Mouse (Mus musculus): ENCODE results near the gene Mdm2. TPM values are rescaled to one million over a fixed set of nuclear protein-coding genes. Genes with fewer than 3 reads are reported as not detected.

Gene Mdm2
- polyA plus RNA-seq, 1 experiment from 2014 or later, result 39.7 TPM

DNA sequence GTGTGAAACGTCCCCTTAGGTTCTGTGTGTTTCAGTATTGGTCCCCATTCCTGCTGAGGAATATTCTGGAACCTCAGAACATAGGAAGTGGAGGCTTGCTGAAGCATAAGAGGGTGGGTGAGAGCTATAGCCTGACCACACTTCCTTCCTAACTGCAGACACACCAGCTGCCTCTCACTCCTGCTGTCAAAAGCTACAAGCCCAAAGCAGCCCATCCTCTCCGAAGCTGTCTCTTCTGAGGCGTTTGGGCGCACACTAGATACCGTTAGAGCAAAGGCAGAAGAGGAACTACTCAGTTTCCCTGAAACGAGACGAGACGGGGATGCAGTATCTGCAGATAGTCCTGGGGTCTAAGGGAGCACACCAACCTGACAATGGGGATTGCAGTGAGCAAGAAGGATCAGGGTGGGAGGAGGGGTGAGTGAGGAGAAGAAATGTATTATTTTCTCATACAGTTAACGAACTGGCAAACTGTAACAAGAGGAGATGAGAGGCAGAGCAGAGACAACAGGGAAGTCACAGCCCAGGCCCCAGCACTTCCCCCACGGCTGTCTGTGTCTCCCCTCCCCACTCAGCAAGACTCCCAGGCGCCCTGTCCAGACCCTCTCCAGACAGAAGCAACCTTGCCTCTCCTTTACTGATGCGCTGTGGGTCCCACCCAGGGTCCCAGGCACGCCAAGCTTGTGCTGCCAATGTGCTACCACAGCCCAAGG is 44.7 kb upstream of the Mdm2 start:
- Histone ChIP-seq H3K36me3 (ENCODE audit: control insufficient read depth, insufficient read depth, low read length) (peaks cover 80% of the 10 kb centered on the region), H3K4me2 (ENCODE audit: low read length) (no peak overlapping the region), H3K27me3 (replicated peaks; ENCODE audit: control insufficient read depth, insufficient read depth, low read length) (no peaks in the 10 kb centered on the region), H3K9me3 (ENCODE audit: control insufficient read depth, low read length) (no peaks in the 10 kb centered on the region), H3K9ac (ENCODE audit: low read length) (no peak overlapping the region), H3K4me3 (ENCODE audit: low read depth, low read length) (no peak overlapping the region), H3K27ac (ENCODE audit: low read depth) (no peak overlapping the region), H3K4me1 (replicated peaks; ENCODE audit: control insufficient read depth, insufficient read depth, low read length) (no peaks in the 10 kb centered on the region)
- WGBS, result 89% methylated on average over 13 of the region's 13 CpGs
- no peak for DNase-seq (ENCODE audit: low spot score)
- no peak for ATAC-seq (replicated peaks; ENCODE audit: low FRiP score, low TSS enrichment, low read depth)

DNA sequence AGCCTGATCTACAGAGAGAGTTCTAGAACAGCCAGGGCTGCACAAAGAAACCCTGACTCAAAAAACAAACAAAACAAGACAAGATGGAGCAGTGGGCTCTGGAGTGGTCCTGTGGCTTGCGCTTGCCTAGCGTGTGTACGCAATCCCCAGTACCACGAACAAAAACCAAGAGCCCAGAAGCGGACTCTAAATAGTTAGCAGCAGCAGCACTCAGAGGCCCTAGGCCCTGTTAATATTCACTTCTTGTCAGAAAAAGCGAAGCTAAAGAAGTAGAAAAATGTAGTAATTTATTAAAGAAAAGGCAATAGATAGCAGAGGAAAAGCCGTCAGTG is 44.0 kb upstream of the Mdm2 start:
- Histone ChIP-seq H3K9ac (ENCODE audit: low read length) (no peak overlapping the region), H3K4me2 (ENCODE audit: low read length) (no peak overlapping the region), H3K4me1 (replicated peaks; ENCODE audit: control insufficient read depth, insufficient read depth, low read length) (no peaks in the 10 kb centered on the region), H3K27ac (ENCODE audit: low read depth) (no peak overlapping the region), H3K9me3 (ENCODE audit: control insufficient read depth, low read length) (no peaks in the 10 kb centered on the region), H3K36me3 (ENCODE audit: control insufficient read depth, insufficient read depth, low read length) (peaks cover 80% of the 10 kb centered on the region), H3K4me3 (ENCODE audit: low read depth, low read length) (no peak overlapping the region), H3K27me3 (replicated peaks; ENCODE audit: control insufficient read depth, insufficient read depth, low read length) (no peaks in the 10 kb centered on the region)
- no peak for DNase-seq (ENCODE audit: low spot score)
- WGBS, result 93% methylated on average over 7 of the region's 7 CpGs
- no peak for ATAC-seq (replicated peaks; ENCODE audit: low FRiP score, low TSS enrichment, low read depth)

GRCm38 (mm10) chr10:117753711-117754608 is 43.4 kb upstream of the Mdm2 start:
- Histone ChIP-seq H3K4me3 (ENCODE audit: low read depth, low read length) (no peak overlapping the region), H3K27ac (ENCODE audit: low read depth) (no peak overlapping the region), H3K4me2 (ENCODE audit: low read length) (no peak overlapping the region), H3K27me3 (replicated peaks; ENCODE audit: control insufficient read depth, insufficient read depth, low read length) (no peaks in the 10 kb centered on the region), H3K36me3 (ENCODE audit: control insufficient read depth, insufficient read depth, low read length) (peaks cover 79% of the 10 kb centered on the region), H3K9me3 (ENCODE audit: control insufficient read depth, low read length) (no peaks in the 10 kb centered on the region), H3K4me1 (replicated peaks; ENCODE audit: control insufficient read depth, insufficient read depth, low read length) (no peaks in the 10 kb centered on the region), H3K9ac (ENCODE audit: low read length) (no peak overlapping the region)
- no peak for DNase-seq (ENCODE audit: low spot score)
- 89% methylated on average over 8 of the region's 8 CpGs for WGBS
- no peak for ATAC-seq (replicated peaks; ENCODE audit: low FRiP score, low TSS enrichment, low read depth)

- Histone ChIP-seq H3K9ac (ENCODE audit: low read length) (no peak overlapping the region), H3K36me3 (ENCODE audit: control insufficient read depth, insufficient read depth, low read length) (peaks cover 75% of the 10 kb centered on the region), H3K9me3 (ENCODE audit: control insufficient read depth, low read length) (no peaks in the 10 kb centered on the region), H3K27me3 (replicated peaks; ENCODE audit: control insufficient read depth, insufficient read depth, low read length) (no peaks in the 10 kb centered on the region), H3K4me3 (ENCODE audit: low read depth, low read length) (no peak overlapping the region), H3K27ac (ENCODE audit: low read depth) (no peak overlapping the region), H3K4me2 (ENCODE audit: low read length) (no peak overlapping the region), H3K4me1 (replicated peaks; ENCODE audit: control insufficient read depth, insufficient read depth, low read length) (no peaks in the 10 kb centered on the region)
- DNase-seq (ENCODE audit: low spot score), result no peak
- WGBS, result 96% methylated on average over 5 of the region's 5 CpGs
- no peak for ATAC-seq (replicated peaks; ENCODE audit: low FRiP score, low TSS enrichment, low read depth)
Observed at GRCm38 (mm10) chr10:117752851-117753647, 42.5 kb upstream of the Mdm2 start.

GRCm38 (mm10) chr10:117752304-117752821 is 41.8 kb upstream of the Mdm2 start:
- WGBS, result 96% methylated on average over 7 of the region's 7 CpGs
- Histone ChIP-seq H3K27ac (ENCODE audit: low read depth) (no peak overlapping the region), H3K9me3 (ENCODE audit: control insufficient read depth, low read length) (0 out of 2 replicates have a peak, but pooled peaks cover 2% of the 10 kb centered on the region), H3K4me2 (ENCODE audit: low read length) (no peak overlapping the region), H3K4me1 (replicated peaks; ENCODE audit: control insufficient read depth, insufficient read depth, low read length) (no peaks in the 10 kb centered on the region), H3K9ac (ENCODE audit: low read length) (no peak overlapping the region), H3K4me3 (ENCODE audit: low read depth, low read length) (no peak overlapping the region), H3K27me3 (replicated peaks; ENCODE audit: control insufficient read depth, insufficient read depth, low read length) (no peaks in the 10 kb centered on the region), H3K36me3 (ENCODE audit: control insufficient read depth, insufficient read depth, low read length) (peaks cover 68% of the 10 kb centered on the region)
- DNase-seq (ENCODE audit: low spot score) (no peak), ATAC-seq (replicated peaks; ENCODE audit: low FRiP score, low TSS enrichment, low read depth) (no peak)

- Histone ChIP-seq H3K4me3 (ENCODE audit: low read depth, low read length) (no peak overlapping the region), H3K9ac (ENCODE audit: low read length) (no peak overlapping the region), H3K27ac (ENCODE audit: low read depth) (no peak overlapping the region), H3K9me3 (ENCODE audit: control insufficient read depth, low read length) (0 out of 2 replicates have a peak, but pooled peaks cover 2% of the 10 kb centered on the region), H3K4me1 (replicated peaks; ENCODE audit: control insufficient read depth, insufficient read depth, low read length) (no peaks in the 10 kb centered on the region), H3K4me2 (ENCODE audit: low read length) (no peak overlapping the region), H3K27me3 (replicated peaks; ENCODE audit: control insufficient read depth, insufficient read depth, low read length) (no peaks in the 10 kb centered on the region), H3K36me3 (ENCODE audit: control insufficient read depth, insufficient read depth, low read length) (peaks cover 62% of the 10 kb centered on the region)
- ATAC-seq (replicated peaks; ENCODE audit: low FRiP score, low TSS enrichment, low read depth) (no peak), DNase-seq (ENCODE audit: low spot score) (no peak)
- 96% methylated on average over 6 of the region's 6 CpGs for WGBS
Observed at GRCm38 (mm10) chr10:117751744-117752143, 41.2 kb upstream of the Mdm2 start.

DNA sequence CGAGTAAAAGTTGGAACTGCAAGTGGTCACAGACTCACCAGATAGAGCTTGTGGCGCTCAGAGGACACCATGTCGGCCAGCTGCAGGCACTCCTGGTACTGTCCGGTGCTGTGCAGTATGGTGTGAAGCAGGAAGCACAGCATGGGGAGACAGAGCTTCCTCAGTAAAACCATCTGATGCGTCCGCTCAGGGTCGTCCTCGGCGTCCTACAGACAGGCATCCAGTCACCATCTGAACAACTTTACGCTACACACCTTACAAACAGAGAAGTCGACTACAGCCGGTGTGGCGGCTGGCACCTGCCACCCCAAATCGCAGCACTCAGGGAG is 40.7 kb upstream of the Mdm2 start:
- Histone ChIP-seq H3K27me3 (replicated peaks; ENCODE audit: control insufficient read depth, insufficient read depth, low read length) (no peaks in the 10 kb centered on the region), H3K9me3 (ENCODE audit: control insufficient read depth, low read length) (0 out of 2 replicates have a peak, but pooled peaks cover 2% of the 10 kb centered on the region), H3K4me3 (ENCODE audit: low read depth, low read length) (no peak overlapping the region), H3K4me2 (ENCODE audit: low read length) (no peak overlapping the region), H3K4me1 (replicated peaks; ENCODE audit: control insufficient read depth, insufficient read depth, low read length) (no peaks in the 10 kb centered on the region), H3K9ac (ENCODE audit: low read length) (no peak overlapping the region), H3K27ac (ENCODE audit: low read depth) (no peak overlapping the region), H3K36me3 (ENCODE audit: control insufficient read depth, insufficient read depth, low read length) (peaks cover 57% of the 10 kb centered on the region)
- DNase-seq (ENCODE audit: low spot score) (no peak), ATAC-seq (replicated peaks; ENCODE audit: low FRiP score, low TSS enrichment, low read depth) (no peak)
- 97% methylated on average over 14 of the region's 14 CpGs for WGBS

DNA sequence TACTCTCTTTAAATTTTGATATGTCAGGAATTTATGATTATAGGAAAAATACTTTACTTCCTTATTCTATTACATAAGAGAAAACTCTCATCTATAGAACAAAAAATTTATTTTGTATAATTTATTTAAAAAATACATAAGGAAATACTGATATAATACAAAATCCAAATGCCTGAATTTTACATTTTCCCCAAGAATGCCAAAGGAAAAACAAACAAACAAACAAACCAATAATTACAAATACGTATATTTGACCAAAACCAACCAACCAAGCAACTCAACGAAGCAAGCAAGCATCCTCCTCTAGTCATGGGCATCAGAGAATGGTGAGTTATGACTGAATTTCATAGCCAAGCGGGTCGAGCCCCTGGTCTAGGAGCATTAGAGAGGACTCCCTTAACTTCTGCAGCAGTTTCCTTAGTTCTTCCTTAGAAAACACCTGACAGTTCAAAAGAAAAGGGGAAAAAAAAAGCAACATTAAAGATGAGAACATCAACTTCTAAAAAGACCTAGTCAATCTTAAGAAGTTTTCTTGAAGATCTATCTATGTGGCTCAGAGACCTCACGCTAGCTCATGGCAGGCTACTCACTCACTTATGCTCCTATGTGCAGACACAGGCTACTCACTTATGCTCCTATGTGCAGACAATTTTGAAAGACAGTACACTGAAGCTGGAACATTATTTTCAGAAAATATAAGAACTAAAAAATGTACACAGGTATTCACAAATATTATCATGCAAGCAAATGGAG is 40.1 kb upstream of the Mdm2 start:
- Histone ChIP-seq H3K9me3 (ENCODE audit: control insufficient read depth, low read length) (0 out of 2 replicates have a peak, but pooled peaks cover 2% of the 10 kb centered on the region), H3K4me2 (ENCODE audit: low read length) (no peak overlapping the region), H3K27ac (ENCODE audit: low read depth) (no peak overlapping the region), H3K27me3 (replicated peaks; ENCODE audit: control insufficient read depth, insufficient read depth, low read length) (no peaks in the 10 kb centered on the region), H3K9ac (ENCODE audit: low read length) (no peak overlapping the region), H3K4me3 (ENCODE audit: low read depth, low read length) (no peak overlapping the region), H3K4me1 (replicated peaks; ENCODE audit: control insufficient read depth, insufficient read depth, low read length) (no peaks in the 10 kb centered on the region), H3K36me3 (ENCODE audit: control insufficient read depth, insufficient read depth, low read length) (peaks cover 51% of the 10 kb centered on the region)
- WGBS, result 95% methylated on average over 5 of the region's 5 CpGs
- no peak for ATAC-seq (replicated peaks; ENCODE audit: low FRiP score, low TSS enrichment, low read depth)
- no peak for DNase-seq (ENCODE audit: low spot score)
